Mouse (Mus musculus): Measurements from ENCODE around the gene Adamts20. TPM values are rescaled to one million over a fixed set of nuclear protein-coding genes. Genes with fewer than 3 reads are reported as not detected.

The Adamts20 gene
- polyA plus RNA-seq, 1 experiment from 2014 or later, result 0.35 TPM

DNA sequence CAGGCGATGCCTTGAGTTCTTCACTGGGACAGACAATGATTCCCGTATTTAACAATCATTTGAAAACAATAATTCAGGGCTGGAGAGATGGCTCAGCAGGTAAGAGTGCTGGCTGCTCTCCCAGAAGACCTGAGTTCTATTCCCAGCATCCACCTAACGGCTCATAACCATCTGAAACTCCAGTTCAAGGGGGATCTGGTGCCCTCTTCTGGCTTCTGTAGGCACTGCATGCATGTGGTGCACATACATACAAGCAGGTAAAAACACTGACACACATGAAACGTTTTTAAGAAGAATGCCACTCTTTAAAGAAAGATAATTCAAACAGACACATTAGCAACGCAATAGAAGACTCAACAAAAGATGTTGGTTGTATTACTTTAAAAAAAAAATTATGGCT lies 120.9 kb downstream of the Adamts20 start:
- no peak for DNase-seq (ENCODE audit: low spot score)

DNA sequence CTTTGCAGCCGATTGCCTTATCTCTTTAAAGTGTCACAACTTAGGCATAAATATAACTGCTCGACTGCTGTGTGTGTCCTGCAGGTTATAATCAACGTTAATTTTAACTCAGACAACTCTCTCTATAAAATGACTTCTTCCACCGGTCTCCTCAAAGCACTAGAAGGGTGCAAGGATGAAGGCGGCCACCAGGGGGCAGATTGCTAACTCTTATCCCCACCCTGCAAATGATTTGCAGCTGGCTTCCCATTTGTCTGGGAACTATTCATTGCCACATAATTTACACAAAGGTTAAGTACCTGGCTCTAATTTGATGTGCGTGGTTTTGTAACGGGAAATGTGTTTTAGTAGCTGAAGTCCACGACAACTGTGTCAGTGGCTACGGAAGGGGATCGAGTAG lies 122.9 kb downstream of the Adamts20 start:
- DNase-seq (ENCODE audit: low spot score), result peak; percentile 30

DNA sequence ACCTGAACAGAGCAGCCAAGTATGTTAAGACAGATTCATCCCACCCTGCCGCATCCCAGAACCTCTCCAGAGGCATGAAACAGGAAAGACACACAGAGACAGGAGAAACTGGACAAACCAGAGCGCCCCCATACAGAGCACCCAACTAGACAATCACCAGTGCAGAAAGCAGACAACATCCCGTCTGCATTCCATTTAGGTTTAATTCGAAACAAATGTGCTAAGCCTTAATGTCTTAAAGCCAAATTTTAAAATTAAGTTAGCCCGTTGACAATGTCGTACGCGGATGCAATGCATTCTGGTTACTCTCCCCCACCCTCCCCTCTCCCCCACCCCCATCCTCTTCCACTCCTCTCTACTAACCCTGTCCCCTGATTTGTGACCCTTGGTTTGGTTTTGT lies 126.2 kb downstream of the Adamts20 start:
- no peak for DNase-seq (ENCODE audit: low spot score)

DNA sequence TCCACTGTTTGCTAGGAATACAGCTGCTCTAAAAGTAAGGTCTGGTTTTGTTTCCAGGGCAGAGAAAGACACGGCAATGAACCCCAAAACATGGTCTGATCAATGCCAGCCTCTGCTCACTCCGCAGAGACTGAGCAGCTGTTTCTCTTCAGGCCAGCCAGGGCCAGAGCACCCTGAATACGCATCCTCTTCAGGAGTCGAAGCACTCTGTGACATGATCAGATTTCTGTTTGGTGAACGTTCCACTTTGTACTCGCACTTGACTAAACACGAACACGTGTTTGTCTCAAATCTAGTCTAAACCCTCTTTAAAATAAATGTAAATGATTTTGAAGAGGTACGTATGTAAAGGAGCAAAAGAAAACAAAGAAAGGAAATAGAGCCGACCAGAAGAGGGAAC lies 130.6 kb downstream of the Adamts20 start:
- no peak for DNase-seq (ENCODE audit: low spot score)

- no peak for DNase-seq (ENCODE audit: low spot score)
Observed at GRCm38 (mm10) chr15:94326626-94327025, 138.6 kb downstream of the Adamts20 start.

DNA sequence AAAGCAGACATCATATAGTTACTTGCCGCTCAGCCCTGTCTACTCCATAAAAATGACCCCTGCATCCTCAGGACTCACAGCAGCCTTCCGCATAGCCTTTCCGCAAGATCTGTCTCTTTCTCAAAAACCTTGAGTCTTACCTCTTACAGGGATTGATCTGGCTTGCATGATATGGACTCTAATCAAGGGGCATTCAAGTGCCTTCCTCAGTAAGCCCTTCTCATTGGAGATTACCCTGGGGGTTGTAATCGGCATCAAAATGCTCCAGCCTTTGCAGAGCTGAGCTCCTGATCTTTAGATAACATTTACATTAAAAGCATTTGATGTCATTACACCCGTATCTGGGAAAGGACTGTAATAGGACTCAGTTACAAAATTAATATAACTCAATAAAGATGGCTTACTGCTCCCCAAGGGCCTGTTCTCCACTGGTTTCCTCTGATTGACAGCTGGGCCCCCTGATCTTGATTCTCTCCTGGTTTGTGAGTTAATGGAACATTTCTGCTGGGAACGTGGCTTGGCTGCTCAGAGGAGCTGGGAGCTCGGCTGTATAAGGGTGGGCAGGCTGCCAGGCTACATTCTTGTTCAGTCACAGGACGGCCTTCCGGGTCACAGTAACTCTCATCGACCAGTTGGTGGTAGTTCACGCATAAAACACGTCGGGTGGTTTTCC lies 139.6 kb downstream of the Adamts20 start:
- DNase-seq (ENCODE audit: low spot score), result no peak

DNA sequence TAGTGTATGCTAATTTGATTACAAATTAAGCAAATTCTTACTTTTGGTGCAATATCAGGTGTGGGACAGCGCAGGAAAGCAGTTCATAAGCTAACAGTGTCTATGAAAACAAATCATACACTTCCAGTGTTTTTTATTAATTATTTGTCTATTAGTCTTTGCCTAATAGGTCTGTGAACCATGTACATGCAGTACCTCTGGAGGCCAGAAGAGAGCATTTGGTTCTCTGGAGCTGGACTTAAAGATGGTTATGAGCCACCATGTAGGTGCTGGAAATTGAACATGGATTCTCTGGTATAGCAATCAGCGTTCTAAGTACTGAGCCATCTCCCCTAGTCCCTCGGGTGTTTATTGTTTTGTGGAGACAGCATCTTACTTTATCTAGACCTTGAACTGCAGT lies 149.0 kb downstream of the Adamts20 start:
- DNase-seq (ENCODE audit: low spot score), result no peak

GRCm38 (mm10) chr15:94309689-94310088 lies 155.5 kb downstream of the Adamts20 start:
- no peak for DNase-seq (ENCODE audit: low spot score)

GRCm38 (mm10) chr15:94307888-94308287 lies 157.3 kb downstream of the Adamts20 start:
- no peak for DNase-seq (ENCODE audit: low spot score)

GRCm38 (mm10) chr15:94303151-94303550 lies 162.1 kb downstream of the Adamts20 start:
- DNase-seq (ENCODE audit: low spot score), result no peak

DNA sequence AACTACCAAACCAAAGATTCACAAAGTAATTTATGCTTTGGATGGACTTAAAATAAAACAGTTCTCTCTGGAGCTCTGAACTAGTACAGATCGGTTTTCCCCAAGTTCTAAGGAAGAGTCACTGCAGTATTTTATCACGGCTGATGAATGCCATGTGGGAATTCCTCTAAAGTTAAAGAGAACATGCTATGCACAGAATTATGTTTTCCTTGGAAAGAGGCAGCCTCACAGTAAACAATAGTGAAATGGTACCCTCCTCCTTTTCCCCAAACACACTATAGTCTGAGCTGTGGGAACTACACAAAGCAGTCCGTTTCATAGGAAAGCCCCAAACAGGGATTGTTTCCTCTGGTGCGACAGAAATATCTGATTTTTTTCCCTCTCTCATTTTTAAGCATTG lies 171.1 kb downstream of the Adamts20 start:
- DNase-seq (ENCODE audit: low spot score), result no peak

DNA sequence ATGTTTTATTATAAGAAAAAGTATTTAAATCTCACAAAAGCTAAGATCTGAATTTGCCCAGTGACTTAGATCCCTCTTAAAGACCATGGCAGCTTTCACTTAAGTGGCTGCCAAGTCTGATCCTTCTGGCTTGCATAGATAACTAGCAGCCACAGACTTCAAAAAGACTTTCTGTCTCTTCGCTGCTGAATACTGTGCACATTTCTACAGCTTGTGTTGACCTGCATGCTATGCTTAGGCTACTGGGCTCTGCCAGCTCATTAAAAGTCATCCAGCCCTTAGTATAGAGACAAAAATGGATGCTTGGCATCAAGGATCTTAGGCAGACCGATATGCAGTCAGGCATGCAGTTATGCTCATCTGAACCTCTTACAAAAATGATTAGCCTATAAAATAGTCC lies 177.2 kb downstream of the Adamts20 start:
- no peak for DNase-seq (ENCODE audit: low spot score)

DNA sequence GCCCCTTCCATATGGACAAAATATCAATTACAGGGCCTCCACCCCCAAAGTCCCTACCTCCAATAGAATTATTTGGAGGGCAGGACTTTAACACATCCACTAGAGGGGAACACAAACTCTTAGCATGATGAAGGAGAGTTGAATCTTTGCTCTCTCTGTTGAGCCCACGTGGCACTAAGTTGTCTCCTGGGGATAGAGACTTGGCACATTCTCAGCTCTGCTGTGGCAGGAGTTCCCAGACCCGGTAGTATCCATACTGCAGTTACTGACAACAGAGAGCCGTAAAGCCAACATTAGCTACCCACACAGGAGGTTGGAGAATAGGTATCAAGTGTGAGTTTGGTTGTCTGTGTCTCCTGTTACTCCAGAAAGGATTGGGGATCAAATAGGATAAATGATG lies 177.7 kb downstream of the Adamts20 start:
- DNase-seq (ENCODE audit: low spot score), result no peak

GRCm38 (mm10) chr15:94276418-94276817 lies 188.8 kb downstream of the Adamts20 start:
- peak; percentile 40 for DNase-seq (ENCODE audit: low spot score)

DNA sequence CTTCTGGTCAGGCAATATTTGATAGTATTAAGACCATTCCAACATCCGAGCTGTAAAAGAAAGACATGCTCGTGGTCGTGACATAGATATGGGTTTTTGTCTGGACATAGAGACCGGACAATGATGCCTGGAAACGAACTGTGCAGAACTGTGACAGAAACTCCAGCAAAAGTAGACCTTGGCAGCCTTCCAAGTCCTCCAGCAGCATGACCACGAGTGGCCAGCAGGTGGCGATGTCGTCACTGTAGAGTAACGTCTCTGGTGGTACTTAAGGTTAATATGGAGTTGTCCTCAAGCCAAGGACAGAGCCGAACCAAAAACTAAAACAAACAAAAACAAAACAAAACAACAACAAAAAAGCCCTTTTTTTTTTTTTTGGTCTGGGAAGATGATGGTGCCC lies 199.6 kb downstream of the Adamts20 start:
- DNase-seq (ENCODE audit: low spot score), result peak; percentile 72

DNA sequence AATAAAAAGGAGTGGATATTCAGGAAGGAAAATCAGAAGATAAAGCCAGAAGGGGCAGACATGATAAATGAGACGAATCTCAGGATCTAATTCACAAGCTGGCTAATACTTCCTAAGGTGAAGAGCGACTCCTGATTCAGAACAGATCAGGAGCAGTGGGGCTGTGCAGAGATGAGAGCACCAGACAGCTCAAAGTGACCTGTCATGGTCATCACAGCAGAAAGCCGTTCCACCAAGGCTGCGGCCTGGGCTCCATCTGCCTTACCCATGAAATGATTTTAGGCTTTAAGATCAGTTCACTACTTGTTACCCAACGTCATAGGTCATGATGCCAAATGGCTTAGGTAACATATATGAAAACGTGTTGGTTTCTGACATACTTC lies 200.7 kb downstream of the Adamts20 start:
- DNase-seq (ENCODE audit: low spot score), result no peak

DNA sequence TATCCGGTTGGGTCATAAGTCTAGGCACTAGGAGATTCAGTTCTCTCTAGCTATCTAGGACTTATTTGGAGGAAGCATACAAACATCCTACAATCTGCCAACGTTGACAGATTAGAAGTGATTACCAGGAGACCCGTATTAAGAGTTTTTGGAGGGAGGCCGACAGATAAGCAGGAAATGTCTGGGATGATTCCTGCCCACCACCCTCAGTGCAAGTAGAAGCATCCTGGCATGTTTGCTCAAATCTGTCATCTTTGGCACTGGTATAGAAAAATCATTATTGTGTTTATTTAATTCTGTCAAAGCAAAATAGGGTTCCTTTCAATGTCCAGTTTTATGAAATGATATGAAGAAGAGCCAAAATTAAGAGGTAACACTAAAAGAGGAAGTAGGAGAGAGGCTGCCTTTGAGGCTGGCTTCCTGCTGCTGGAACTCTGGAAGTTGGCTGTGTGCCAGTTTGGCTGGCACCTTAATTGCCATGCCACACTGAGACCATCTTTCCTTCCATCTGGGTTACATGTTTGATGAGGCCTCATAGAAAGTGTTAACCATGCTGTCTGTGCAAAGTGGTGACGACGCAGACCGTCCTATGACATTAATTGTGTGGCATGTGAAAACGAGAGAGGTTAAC lies 201.2 kb downstream of the Adamts20 start:
- DNase-seq (ENCODE audit: low spot score), result no peak

- DNase-seq (ENCODE audit: low spot score), result no peak
Observed at GRCm38 (mm10) chr15:94263241-94263640, 202.0 kb downstream of the Adamts20 start.

- DNase-seq (ENCODE audit: low spot score), result no peak
Observed at GRCm38 (mm10) chr15:94259497-94259896, 205.7 kb downstream of the Adamts20 start.

GRCm38 (mm10) chr15:94255538-94255937 lies 209.7 kb downstream of the Adamts20 start:
- DNase-seq (ENCODE audit: low spot score), result no peak

GRCm38 (mm10) chr15:94254861-94255516 lies 210.2 kb downstream of the Adamts20 start:
- no peak for DNase-seq (ENCODE audit: low spot score)

GRCm38 (mm10) chr15:94254091-94254860 lies 210.9 kb downstream of the Adamts20 start:
- DNase-seq (ENCODE audit: low spot score), result no peak
